Mouse (Mus musculus) kidney, postnatal 4 days (tissue): Measurements from ENCODE around the gene Vezf1.

Source experiments
- DNase-seq, 2 experiments: peaks; one replicate each; pipeline ENCODE4 v3.0.0; 2021; ENCODE audit warnings: mixed read lengths in 2 of 2

Gene Vezf1

DNA sequence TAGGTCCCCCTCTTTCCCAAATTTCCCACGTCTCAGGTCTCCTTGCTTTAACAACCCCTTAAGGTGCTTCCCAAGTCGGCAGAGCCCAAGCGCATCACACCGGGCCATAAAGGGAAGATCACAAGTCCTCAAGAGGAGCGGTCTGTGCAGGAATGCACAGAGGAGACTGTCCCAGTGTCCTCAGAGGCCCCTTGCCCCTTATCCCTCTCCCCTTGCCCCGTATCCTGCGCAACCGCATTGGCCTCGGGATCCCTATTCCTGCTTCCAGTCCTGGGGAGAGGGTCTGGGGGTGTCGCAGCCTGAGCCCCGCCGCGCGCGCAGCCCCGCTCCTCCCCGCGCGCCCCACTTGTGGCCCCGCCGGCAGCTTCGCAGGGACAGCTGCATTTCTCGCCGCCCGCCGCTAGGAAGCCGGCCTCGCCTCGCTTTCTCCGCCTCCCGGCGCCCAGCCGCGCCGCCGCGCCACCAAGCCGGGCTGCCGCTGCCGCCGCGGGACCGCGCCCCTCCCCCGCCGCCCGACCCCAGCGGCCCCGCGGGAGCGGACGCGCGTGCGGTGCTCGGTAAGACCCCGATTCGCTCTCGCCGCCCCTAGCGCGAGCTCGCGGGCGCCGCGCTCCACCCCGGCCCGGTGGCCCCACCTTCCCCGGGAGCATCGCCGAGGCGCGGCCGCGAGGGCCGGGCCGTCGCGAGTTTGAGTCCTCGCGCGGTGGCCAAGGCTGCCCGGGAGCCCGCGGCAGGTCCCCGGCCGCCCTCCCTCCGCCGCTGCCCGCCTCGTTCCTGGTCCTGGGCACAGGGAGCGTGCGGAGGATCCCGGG is 30.9 kb downstream of the Vezf1 start:
- DNase-seq, result peak; percentile 86 to 92

DNA sequence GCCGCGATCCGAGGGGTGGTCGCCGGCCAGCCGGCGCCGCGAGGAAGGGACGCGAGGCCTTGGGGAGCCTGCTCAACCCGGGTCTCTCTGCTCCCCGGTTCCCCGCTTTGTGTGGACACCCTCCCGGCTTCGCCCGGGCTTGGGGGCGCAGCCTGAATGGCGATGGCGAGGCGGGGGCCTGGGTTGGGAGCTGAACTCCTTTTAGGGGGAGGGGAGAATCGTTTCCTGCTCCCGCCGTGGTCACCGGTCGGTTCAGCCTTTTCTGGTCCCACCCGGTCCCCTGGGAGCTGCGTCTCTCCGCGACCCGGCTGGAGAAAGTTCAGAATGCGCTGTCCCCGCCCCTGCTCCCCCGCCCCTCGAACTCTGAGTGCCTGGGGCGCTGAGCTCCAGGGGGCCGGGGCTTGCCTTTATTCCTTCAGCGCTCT is 31.5 kb downstream of the Vezf1 start:
- peak; percentile 88 to 92 for DNase-seq

DNA sequence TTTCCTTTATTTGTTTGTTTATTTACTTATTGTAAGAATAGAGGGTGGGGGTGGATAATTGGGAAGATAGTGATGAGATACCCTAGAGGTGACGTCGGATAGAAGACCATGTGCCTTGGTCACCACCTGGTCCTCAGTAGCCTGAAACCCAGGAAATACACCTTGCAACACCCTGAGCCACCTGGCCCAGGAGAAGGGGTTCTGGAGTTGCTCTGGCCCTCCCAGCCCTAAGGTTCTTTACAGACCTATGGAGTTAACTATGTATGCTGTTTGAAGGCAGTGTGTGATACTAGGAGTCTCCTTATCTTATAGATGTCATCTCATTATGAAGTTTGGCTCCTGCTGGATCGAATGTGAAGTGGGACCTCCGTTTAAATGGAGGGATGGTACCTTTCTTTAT is 32.1 kb downstream of the Vezf1 start:
- DNase-seq, result no peak

DNA sequence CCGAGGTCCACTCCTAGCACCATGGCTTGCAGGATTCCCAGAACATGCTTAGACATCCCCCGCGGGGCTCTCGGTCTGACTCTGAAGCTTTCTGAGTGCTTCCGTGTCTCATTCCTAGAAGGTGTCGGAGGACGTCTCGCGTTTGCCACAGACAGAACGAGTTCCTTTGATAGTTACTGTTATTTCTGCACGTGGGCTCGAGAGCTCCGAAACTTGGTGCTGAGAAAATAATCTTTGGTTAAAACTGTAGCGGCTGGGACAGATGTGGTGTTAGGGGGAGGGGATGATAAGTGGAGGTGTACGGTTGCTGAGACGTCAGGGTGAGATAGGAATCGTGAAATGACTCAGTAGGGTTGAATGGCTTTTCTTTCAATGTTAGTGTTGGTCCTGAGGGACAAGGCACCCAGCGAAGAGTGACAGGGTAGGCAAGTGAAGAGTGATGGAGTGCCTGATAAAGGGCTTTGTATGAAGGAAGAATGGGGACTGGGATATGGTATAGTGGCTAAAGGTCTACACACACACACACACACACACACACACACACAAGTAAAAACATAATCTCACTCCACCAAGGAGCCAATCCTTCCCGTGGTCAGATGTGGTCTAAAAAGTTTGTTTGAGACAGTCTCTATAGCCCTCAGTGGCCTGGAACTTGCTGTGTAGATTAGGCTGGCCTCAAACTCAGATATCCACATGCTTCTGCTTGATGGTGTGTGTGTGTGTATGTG is 35.3 kb downstream of the Vezf1 start:
- DNase-seq, result no peak

DNA sequence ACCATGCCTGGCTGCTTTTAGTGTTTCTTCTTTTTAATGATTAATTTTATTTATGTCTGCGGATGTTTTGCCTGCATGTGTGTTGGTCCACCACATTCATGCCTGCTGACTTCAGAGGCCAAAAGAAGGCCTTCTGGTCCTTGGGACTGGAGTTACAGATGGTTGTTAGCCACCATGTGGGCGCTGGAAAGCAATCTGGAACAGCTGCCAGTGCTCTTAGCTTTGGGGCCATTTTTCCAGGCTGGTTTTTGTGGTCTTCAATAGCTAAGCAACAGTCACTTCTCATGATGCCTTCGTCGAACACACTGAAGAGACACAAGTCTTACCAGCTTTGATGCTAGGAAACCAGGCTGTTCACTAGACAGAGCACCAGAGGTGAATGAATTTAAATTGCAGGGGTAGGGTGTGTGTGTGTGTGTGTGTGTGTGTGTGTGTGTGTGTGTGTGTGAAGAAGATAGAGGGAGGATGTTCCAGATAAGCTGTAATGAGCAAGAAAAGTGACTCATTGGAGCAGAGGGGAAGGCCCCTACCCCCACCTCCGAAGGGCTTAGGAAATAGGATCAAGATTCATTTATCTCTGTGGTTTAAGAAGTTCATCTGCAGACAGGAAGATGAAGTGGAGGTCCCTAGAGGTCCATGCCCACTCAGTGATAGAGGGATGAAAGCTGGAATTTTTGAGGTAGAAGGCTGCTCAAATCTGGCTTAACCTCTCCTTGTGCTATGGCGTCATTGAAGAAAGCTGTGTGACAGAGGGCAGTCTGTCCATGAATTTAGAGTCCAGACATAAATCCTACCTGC is 37.6 kb downstream of the Vezf1 start:
- no peak for DNase-seq

DNA sequence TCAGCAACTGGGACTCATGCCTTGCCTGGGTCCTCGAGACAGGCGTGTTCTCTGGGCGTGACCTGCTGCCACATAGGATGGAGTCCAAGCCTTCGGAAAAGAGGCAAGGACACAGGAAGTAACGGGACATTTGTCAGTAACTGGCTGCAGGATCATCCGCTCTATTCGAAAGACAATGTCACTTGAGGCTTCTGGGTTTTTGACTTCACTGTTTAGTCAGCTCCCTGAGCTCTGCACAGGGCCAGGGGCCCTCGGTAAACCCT is 38.1 kb downstream of the Vezf1 start:
- no peak for DNase-seq

DNA sequence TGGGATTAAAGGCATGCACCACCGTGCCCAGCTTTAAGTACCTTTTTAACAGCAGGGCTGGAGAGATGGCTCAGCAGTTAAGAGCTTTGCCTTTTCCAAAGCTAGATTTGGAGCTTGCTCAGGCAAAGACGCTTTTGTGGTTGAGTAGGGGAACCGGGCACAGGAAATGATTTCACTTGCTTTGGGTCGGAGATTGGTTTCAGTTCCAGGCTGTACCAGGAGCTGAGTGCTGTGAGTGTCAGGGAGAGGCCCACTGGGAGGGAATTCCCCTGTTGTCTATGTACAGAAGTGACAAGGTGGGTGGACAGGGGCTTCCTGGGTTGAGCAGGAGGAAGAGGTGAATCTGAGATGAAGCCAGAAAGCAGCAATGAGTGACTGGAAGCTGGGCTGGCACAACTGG is 39.3 kb downstream of the Vezf1 start:
- DNase-seq, result no peak

DNA sequence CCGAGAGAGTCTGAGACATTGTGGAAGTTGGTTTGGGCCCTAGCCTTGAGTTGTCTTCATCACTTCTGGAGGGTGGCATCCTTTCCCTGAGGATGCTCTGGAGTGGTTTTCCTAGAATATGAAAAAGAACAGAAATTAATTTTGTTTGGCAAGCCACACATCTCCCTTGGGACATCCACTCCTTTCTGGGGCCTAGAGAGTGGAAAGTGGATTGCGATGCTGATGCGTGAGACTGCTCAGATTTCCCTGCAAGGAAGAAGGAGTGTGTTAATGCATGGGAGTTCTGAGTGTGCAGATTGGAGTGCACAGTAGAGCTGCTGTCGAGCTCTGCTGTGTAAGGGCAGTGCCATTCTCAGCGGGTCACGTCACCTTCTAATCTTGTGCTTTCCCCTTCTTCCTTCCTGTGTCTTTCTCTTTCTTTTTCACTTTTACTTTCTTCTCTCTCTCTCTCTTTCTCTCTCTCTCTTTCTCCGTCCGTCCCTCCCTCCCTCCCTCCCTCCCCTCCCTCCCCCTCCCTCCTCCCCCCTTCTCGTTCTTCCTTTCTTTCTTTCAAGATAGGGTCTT is 42.0 kb downstream of the Vezf1 start:
- DNase-seq, result no peak

DNA sequence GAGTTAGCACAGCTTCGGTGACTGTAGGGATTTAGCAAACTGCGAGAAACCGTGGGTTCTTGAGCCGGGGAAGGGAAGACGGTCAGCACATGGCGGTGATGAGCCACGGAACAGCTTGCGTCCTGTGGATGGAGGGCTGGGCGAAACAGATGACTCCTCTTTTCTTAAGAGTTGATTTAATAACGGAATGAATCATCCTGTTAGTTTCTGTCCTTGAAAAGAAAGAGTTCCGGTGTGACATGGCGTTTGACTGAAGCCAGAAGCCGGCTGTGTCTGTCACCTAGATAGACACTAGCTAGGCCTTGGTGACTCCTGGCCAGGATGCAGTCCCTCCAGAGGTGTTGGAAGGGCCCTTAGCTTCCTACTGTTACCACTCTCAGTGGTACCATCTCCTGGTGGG is 44.0 kb downstream of the Vezf1 start:
- no peak for DNase-seq

DNA sequence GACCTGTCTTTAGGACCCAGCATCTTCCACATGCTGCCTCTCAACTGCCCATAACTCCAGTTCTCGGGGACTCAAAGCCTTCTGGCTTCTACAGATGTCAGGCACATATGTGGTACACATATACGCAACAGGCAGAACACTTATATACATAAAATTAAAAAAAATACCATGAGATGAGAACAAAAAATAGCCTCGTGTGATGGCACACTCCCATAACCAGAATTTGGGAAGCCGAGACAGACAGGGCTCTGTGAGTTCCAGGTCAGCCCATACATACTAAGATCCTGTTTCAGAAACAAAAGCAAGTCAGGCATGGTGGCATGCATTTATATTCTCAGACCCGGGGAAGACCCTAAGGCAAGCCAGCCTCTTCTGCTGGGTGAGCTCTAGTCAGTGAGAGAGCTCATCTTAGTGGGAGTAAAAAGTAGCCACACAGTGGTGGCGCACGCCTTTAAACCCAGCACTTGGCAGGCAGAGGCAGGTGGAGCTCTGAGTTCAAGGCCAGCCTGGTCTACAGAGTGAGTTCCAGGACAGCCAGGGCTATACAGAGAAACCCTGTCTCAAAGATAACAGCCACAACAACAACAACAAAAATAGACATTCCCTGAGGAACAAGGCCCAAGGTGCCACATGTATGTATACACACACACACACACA is 44.7 kb downstream of the Vezf1 start:
- no peak for DNase-seq

DNA sequence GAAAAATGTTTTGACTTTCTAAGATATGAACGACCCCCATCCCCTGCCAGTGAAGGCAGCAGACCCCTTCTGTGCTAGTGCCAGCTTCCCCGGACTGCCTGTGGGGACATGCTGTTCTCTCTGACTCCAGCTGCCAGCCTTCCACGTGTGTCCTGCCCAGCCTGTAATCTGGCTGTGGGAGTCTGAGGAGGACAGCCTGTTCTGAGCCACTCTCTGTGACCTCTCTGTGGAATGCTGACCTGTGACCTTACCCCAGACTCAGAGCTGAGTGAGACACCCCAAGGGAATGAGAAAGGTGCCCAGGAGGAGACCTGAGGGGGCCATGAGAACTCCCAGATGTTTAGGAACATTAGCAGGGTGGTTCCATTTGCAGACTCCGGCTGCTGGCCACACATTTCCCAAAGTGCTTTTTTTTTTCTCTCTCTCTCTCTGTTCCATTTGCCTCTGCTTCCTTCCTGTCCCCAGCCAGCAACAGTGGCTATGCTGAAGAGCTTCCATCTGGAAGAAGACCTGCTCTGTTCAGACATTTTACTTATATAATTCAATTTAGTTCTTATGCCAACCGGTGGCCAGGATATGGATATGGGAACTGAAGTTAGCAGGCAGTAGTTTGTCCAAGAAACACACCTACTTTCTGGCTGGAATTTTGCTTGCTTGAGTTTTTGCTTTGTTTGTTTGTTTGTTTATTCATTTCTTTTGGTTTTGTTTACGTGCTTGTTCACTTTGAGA is 45.6 kb downstream of the Vezf1 start:
- DNase-seq, result peak; percentile 39 to 60

DNA sequence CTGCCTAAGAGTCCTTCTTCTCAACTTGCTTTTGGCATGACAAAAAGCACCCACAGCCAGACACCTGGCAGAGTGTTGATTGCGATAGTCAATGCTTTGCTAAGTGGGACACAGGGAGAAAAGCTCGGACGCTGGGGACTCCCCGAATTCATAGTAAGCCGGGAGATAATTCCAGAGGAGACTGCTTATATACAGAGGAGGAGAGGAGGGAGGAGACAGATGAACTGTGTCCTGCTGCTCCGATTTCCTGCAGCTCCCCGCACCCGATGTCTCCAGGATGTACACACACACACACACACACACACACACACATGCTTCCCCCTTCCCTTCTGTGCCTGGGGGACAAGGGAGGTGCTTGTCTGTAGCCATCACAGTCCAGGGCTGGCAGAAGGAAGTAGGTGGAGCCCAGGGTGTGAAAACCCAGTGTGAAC is 46.8 kb downstream of the Vezf1 start:
- DNase-seq, result peak; percentile 67 to 78

DNA sequence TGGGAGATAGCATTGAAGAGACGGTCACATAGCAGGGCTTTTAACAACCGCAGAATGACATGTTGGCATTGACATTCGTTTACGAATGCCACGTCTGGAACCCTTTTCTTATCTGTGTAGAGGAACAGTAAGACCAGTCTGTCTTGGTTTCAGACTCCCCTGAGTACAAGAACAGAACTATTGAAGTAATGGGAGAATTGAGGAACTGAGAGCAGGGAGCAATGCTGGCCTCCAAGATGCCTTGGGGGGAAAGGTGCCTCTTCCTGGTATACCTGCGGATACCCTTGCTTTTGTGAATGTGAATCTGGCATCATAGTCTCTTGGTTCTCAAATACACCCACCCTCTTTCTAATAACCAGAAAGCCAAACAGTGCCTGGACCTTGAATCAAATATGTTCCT is 48.5 kb downstream of the Vezf1 start:
- DNase-seq, result no peak

DNA sequence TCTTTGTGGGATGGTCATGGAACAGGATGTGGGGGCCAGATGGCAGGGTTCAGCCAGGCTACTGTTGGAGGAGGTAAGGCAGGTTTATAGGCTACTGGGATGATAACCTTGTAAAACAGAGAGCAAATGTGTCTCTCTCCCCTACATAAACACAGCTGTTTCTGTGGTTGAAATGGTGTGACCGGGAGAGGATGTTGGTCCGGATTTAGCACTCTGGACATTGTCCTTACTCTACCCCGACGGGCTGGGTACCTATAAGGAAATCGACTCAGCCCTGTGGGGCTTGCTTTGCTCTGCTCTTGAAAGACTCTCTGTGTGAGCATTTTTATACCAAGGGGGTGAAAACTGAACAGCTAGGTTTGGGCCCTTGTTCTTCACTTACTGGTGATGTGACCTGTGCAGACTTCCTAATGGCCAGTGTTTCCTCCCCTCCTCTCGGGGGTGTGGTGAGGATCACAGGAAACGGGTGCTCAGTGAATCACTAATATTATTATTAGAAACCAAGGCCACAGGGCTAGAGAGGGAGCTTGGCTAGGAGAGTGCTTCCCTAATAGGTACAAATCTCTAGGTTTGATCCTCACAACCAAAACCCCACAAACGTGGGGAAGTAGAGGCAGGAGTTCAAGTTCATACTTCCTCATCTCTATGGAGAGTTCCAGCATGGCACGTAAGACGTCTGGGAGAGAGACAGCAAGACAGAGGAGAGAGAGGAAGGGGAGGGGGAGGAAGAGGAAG is 49.4 kb downstream of the Vezf1 start:
- DNase-seq, result peak in 1 of 2 experiments; percentile 46

DNA sequence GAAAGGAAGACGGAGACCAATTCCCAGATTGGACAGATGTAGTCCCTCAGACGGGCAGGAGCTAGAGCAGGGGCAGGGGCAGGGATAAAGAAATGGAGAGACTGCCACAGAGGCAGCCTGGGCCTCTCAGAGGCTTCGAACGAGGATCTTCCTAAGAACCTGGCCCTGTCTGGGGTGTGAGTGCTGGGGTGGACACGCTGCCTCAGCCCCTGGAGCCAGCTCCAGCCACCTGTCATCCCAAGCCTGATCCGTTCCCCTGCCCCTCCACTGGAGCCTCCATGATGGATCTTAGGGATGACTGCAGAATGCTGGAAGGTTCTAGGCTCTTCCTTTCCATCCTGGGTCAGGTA is 50.0 kb downstream of the Vezf1 start:
- DNase-seq, result peak; percentile 46 to 59

DNA sequence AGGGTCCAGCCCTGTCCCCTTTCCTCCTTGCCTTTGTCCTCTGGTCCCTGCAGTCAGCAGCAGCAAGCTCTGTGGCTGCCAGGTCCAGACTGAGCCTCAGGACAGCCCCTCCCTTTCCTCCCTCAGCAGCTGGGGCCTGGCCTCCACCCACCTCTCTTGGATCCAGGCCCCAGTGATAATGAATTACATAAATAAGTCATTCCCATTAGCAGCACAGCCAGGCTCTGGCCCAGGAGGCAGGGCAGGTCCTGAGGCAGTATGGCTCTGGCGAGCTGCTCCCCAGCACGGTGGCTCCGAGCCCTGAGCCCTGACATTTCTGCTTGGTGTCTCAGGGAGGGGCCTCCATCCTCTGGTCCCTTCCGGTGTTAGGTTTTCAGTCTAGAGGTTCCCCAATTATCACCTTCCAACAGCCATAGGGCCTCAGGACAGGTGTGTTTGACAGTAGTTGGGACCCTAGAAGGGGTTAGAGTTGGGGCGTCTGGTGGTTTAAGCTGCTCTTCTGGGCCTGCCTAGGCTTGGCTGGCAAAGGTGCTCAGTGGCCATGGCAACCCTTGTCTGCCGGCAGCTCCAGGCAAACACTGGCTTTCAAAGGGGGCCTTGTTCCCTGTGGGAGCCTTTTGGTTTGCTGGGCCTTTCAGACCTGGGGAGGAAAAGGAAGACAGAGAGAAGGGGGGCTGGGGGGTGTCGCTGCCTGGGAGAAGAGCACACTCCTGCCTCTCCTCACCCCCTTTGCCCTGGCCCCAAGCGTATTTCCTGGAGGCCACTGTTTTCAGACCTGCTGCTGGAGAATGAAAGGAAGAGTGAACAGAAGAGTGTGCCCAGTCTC is 51.0 kb downstream of the Vezf1 start:
- peak; percentile 78 to 86 for DNase-seq

DNA sequence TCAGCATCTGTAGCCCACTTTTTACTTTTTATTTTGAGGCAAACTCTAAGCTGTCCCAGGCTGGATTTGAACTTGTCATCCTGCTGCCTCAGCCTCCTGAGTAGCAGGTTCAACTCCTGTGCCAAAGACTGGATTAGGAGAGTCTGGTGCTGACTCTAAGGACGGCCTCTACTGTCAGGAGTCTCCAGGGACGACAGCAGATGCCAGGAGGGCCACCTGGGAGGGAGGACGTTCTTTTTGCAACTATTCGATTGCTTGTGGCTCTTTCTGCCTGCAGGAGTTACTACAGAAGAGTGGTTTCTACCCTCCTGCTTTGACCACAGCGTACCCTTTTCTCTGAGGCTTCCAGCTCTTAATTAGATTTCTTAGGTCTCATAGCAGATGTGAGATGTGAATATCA is 54.5 kb downstream of the Vezf1 start:
- DNase-seq, result no peak

DNA sequence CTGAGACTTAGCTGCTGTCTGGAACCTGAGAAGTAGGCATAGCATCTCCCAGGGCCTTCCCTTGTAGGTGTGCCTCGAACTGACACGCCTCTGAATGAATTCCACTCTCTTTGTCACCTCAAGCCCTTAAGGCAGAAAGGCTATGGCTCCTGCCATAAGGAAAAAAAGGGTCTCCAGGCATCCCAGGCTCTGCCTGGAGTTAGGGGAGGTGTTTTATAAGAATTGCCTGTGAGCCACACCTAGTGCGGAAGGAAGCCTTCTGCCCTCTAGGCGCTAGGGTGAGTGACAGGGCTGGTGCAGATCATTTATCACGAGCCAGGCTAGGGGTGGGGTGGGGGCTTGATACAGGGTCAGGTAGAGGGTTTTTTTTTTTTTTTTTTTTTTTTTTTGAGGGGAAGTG is 54.9 kb downstream of the Vezf1 start:
- DNase-seq, result no peak

DNA sequence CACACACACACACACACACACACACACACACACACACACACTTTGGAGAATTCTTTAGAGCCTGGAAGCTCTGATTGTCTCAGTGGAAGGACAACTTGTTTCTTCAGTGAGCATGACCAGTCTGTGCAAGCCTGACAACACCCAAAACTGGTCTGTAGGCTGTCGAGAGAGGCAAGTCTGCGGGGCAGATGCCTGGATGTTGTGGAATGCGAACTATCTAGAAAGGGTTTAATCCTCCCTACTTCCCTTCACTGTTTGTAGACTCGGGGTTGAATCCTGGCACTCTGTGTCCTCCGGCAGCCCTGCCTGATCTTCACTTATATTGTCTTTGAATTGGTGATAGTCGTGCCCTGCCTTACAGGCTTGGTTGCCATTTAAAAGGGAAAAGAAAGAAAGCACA is 55.7 kb downstream of the Vezf1 start:
- DNase-seq, result no peak

DNA sequence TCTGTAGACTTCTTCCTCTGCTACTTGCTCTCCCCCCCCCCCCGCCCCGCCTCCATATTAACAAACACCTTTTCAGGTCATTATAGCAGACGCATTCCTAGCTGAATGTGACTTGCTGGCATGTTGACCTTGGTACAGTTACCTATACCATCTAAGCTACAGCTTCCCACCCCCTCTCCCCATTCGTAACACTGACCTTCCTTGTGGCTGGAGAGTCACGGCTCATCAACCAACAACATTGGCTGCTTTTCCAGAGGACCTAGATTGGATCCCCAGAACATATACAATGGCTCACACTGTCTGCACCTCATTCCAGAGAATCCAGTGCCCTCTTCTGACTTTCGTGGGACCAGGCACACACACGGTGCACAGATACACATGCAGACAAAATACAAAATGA is 57.4 kb downstream of the Vezf1 start:
- no peak for DNase-seq
